Mouse (Mus musculus) heart, embryonic 14.5 days (tissue): Measurements from ENCODE around the gene Tldc2. TPM values are rescaled to one million over a fixed set of nuclear protein-coding genes. Genes with fewer than 3 reads are reported as not detected.

Source experiments
- ATAC-seq: fragments of 200-750 bp; cut with Nextera tagmentation; 2 replicates; pipeline ENCODE4 v1.8.0; 2017; ENCODE audit warnings: low read depth, moderate TSS enrichment; ENCODE audit not compliant: insufficient number of reproducible peaks, insufficient read depth, low FRiP score
- H3K27ac ChIP-seq, 2 experiments: fragments of 200-500 bp in 1 of 2; fragments of 300-500 bp in 1 of 2; sonication (generic) in 1 of 2; replicated peaks in 1 of 2; 2 replicates each; pipeline ENCODE4 v1.5.1; 2012 to 2014; ENCODE audit warnings: low read depth in 2 of 2, low read length in 2 of 2, control low read depth in 1 of 2, mild to moderate bottlenecking in 1 of 2, mixed read lengths in 1 of 2; ENCODE audit not compliant: control insufficient read depth in 1 of 2, insufficient read depth in 1 of 2
- H3K27me3 ChIP-seq: fragments of 300-500 bp; sonication (generic); 2 replicates; pipeline ENCODE4 v1.6.1; 2014; ENCODE audit warnings: mild to moderate bottlenecking, low read length, control low read depth; ENCODE audit not compliant: control insufficient read depth, insufficient read depth
- H3K36me3 ChIP-seq: fragments of 300-500 bp; sonication (generic); 2 replicates; pipeline ENCODE4 v1.6.1; 2014; ENCODE audit warnings: mild to moderate bottlenecking, control low read depth, low read length, mixed read lengths; ENCODE audit not compliant: control insufficient read depth, insufficient read depth
- H3K4me1 ChIP-seq, 2 experiments: fragments of 200-500 bp in 1 of 2; fragments of 300-500 bp in 1 of 2; sonication (generic) in 1 of 2; 2 replicates each; pipeline ENCODE4 v1.6.1; 2012 to 2014; ENCODE audit warnings: low read length in 2 of 2, control low read depth in 1 of 2, mixed read lengths in 1 of 2; ENCODE audit not compliant: control insufficient read depth in 2 of 2, insufficient read depth in 2 of 2
- H3K4me2 ChIP-seq: fragments of 300-500 bp; sonication (generic); 2 replicates; pipeline ENCODE4 v1.6.1; 2014; ENCODE audit warnings: mild to moderate bottlenecking, low read length
- H3K4me3 ChIP-seq, 2 experiments: fragments of 200-500 bp in 1 of 2; fragments of 300-500 bp in 1 of 2; sonication (generic) in 1 of 2; 2 replicates each; pipeline ENCODE4 v1.5.1; 2012 to 2014; ENCODE audit warnings: low read length in 2 of 2, mild to moderate bottlenecking in 2 of 2, control low read depth in 1 of 2, low read depth in 1 of 2, moderate library complexity in 1 of 2; ENCODE audit not compliant: control insufficient read depth in 1 of 2, insufficient read depth in 1 of 2
- H3K9ac ChIP-seq: fragments of 300-500 bp; sonication (generic); 2 replicates; pipeline ENCODE4 v1.6.1; 2014; ENCODE audit warnings: mild to moderate bottlenecking, low read length
- H3K9me3 ChIP-seq: fragments of 300-500 bp; sonication (generic); 2 replicates; pipeline ENCODE4 v1.6.1; 2016; ENCODE audit warnings: low read length, control low read depth; ENCODE audit not compliant: control insufficient read depth
- WGBS: fragments of 180-500 bp; shearing (Covaris S2); extraction: QIAGEN DNeasy Blood & Tissue Kit; methylation state at CpG from one replicate; pipeline ENCODE4 v1.1.7; 2014; 5-methylcytosine and 5-hydroxymethylcytosine counted together
- polyA plus RNA-seq: library from polyadenylated mRNA; unstranded; fragments of >200 nt; fragmentation: Nextera tagmentation; extraction: Ambion mirVana; gene quantifications from 2 replicates; pipeline ENCODE4 v1.2.1, GENCODE M21; 2014

Gene Tldc2
- polyA plus RNA-seq, 1 experiment from 2014 or later = not detected

DNA sequence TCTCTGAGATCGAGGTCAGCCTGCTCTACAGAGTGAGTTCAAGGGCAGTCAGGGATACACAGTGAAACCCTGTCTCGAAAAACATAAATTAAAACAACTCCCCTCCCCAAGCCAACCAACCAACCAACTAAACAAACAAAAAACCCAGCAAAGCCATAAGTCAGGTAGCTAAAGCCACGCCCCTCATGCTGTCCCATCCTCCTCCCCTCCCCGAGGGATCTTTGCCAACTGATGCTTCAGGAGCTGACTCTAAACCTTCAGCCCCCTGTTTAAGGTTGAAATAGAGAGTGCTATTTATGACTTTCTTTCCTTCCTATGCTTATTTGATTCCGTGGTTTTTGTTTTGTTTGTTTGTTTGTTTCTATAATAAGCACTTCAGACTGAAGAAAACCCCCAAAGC lies 39.9 kb upstream of the Tldc2 start:
- Histone ChIP-seq H3K9me3 (peaks cover 4% of the 10 kb centered on the region), H3K9ac (no peak overlapping the region), H3K4me1 (peaks cover 2 to 14% of the 10 kb centered on the region in 2 experiments; a peak in 3 of 4 replicates), H3K27ac (no peak overlapping the region), H3K4me2 (no peak overlapping the region), H3K27me3 (no peaks in the 10 kb centered on the region), H3K4me3 (no peak overlapping the region), H3K36me3 (peaks cover 61% of the 10 kb centered on the region)
- ATAC-seq = no peak
- WGBS = 93% methylated on average over 5 of the region's 5 CpGs

- WGBS = 88% methylated on average over 13 of the region's 13 CpGs
- Histone ChIP-seq H3K36me3 (peaks cover 66% of the 10 kb centered on the region), H3K9ac (no peak overlapping the region), H3K9me3 (peaks cover 4% of the 10 kb centered on the region), H3K27ac (no peak overlapping the region), H3K4me1 (peaks cover 9 to 26% of the 10 kb centered on the region in 2 experiments), H3K4me2 (no peak overlapping the region), H3K27me3 (no peaks in the 10 kb centered on the region), H3K4me3 (no peak overlapping the region)
- no peak for ATAC-seq
Measured at GRCm38 (mm10) chr2:157048395-157049181, 38.3 kb upstream of the Tldc2 start.

DNA sequence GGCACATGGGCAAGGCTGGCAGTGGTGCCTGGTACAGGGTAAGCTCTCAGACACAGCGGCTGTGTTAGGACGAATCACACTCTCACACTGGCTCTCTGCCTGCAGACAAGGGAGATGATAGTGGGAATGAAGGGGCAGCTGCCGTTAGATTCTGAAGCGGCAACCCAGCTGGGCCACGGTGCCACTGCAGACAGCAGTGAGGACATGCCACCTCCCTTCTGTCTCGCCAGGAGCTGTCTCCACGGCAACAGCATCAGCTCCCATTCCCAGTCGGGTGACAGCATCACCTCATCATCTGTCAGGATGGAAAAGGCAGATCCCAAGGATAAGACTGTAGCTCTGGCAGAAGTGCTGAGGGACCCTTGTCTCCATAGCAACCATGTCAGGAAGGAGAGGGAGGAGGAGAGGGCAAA lies 37.0 kb upstream of the Tldc2 start:
- no peaks in the 10 kb centered on the region; the same call in 1 of the 2 replicates for H3K9me3 ChIP-seq
- WGBS = 45% methylated on average over 8 of the region's 8 CpGs
- no peaks in the 10 kb centered on the region for H3K27me3 ChIP-seq
- H3K36me3 ChIP-seq = peaks cover 61% of the 10 kb centered on the region
- no peak overlapping the region for H3K4me2 ChIP-seq
- no peak for ATAC-seq
- H3K4me1 ChIP-seq = peaks cover 18 to 36% of the 10 kb centered on the region in 2 experiments
- H3K4me3 ChIP-seq = no peak overlapping the region
- no peak overlapping the region for H3K9ac ChIP-seq
- peak overlapping the region in 1 of 2 experiments; percentile 5; a peak in 1 of 4 replicates for H3K27ac ChIP-seq

GRCm38 (mm10) chr2:157052448-157052847 lies 34.4 kb upstream of the Tldc2 start:
- no peak for ATAC-seq
- Histone ChIP-seq H3K9ac (no peak overlapping the region), H3K9me3 (no peaks in the 10 kb centered on the region), H3K36me3 (peaks cover 52% of the 10 kb centered on the region), H3K27ac (peak overlapping the region in 1 of 2 experiments; percentile 15; a peak in 1 of 4 replicates), H3K4me3 (no peak overlapping the region), H3K4me2 (no peak overlapping the region), H3K27me3 (no peaks in the 10 kb centered on the region), H3K4me1 (peaks cover 25 to 53% of the 10 kb centered on the region in 2 experiments)
- WGBS = 44% methylated on average over 8 of the region's 8 CpGs

GRCm38 (mm10) chr2:157053124-157053523 lies 33.7 kb upstream of the Tldc2 start:
- Histone ChIP-seq H3K9ac (no peak overlapping the region), H3K4me3 (no peak overlapping the region), H3K36me3 (peaks cover 51% of the 10 kb centered on the region), H3K9me3 (no peaks in the 10 kb centered on the region), H3K27ac (peak overlapping the region in 1 of 2 experiments; percentile 15; a peak in 1 of 4 replicates), H3K4me2 (no peak overlapping the region), H3K27me3 (no peaks in the 10 kb centered on the region), H3K4me1 (peaks cover 30 to 60% of the 10 kb centered on the region in 2 experiments)
- 98% methylated on average over 5 of the region's 5 CpGs for WGBS
- ATAC-seq = no peak

DNA sequence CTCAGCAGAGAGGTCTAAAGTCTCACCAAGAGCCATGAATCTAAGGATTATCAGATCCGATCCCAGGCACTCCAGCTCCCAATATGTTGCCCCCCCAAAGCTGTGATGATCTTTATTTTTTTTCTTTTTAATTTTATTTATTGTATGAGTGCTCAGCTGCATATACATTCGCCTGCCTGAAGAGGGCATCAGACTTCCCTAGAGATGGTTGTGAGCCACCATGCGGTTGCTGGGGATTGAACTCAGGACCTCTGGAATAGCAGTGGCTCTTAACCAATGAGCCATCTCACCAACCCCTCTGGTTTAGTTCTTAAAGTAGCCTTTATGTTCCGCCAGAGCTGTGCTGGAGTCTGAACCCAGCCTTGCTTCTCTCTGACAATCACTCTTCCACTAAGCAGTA lies 33.1 kb upstream of the Tldc2 start:
- no peak for ATAC-seq
- H3K27me3 ChIP-seq = no peaks in the 10 kb centered on the region
- WGBS = 75% methylated on average over 4 of the region's 4 CpGs
- peak overlapping the region; percentile 83 to 89 for H3K27ac ChIP-seq
- H3K36me3 ChIP-seq = peaks cover 55% of the 10 kb centered on the region
- H3K4me3 ChIP-seq = no peak overlapping the region
- H3K9me3 ChIP-seq = no peaks in the 10 kb centered on the region
- H3K4me1 ChIP-seq = peaks cover 34 to 67% of the 10 kb centered on the region in 2 experiments
- H3K4me2 ChIP-seq = no peak overlapping the region
- H3K9ac ChIP-seq = no peak overlapping the region

GRCm38 (mm10) chr2:157054297-157054696 lies 32.6 kb upstream of the Tldc2 start:
- H3K36me3 ChIP-seq = peaks cover 59% of the 10 kb centered on the region
- H3K4me1 ChIP-seq = peaks cover 40 to 71% of the 10 kb centered on the region in 2 experiments
- H3K27me3 ChIP-seq = no peaks in the 10 kb centered on the region
- 45% methylated on average over 8 of the region's 8 CpGs for WGBS
- H3K9me3 ChIP-seq = no peaks in the 10 kb centered on the region
- H3K4me3 ChIP-seq = no peak overlapping the region
- peak overlapping the region; percentile 49 for H3K9ac ChIP-seq
- no peak for ATAC-seq
- H3K4me2 ChIP-seq = no peak overlapping the region
- H3K27ac ChIP-seq = peak overlapping the region; percentile 83 to 89
